Mouse (Mus musculus) kidney, postnatal 14 days (tissue): ENCODE data around the gene Gm42688.
A peak's percentile ranks its signal among the peaks of the same experiment; 100 is the strongest.

Experiments
- DNase-seq: peaks from one replicate; pipeline ENCODE4 v3.0.0; 2022; ENCODE audit warnings: mixed read lengths

Gm42688 gene

DNA sequence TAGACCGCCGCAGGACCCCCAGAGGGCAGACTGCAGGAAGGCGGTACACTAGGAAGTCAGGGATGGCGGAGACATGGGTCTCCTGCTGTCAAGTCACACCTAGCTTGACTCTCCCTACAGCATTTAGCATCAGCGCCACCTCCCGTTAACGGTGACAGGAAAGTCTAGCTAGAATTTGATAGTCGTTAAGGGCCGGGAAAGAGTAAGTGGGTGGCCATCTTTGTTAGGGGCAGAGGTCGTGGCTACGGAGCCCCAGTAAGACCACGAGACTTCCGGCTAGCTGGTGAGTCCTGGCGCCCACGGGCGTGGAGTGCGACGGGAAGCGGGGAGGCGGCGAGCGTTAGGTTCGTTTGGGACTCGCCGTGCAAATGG lies at the start of gene Gm42688, which contains the start of gene Ccdc142:
TSS of gene Gm42688 (plus strand) at position 302 of the 372 bp plus-strand sequence.
TSS of gene Ccdc142 (plus strand) at position 286 of the 372 bp plus-strand sequence.
- peak; percentile 94 for DNase-seq

DNA sequence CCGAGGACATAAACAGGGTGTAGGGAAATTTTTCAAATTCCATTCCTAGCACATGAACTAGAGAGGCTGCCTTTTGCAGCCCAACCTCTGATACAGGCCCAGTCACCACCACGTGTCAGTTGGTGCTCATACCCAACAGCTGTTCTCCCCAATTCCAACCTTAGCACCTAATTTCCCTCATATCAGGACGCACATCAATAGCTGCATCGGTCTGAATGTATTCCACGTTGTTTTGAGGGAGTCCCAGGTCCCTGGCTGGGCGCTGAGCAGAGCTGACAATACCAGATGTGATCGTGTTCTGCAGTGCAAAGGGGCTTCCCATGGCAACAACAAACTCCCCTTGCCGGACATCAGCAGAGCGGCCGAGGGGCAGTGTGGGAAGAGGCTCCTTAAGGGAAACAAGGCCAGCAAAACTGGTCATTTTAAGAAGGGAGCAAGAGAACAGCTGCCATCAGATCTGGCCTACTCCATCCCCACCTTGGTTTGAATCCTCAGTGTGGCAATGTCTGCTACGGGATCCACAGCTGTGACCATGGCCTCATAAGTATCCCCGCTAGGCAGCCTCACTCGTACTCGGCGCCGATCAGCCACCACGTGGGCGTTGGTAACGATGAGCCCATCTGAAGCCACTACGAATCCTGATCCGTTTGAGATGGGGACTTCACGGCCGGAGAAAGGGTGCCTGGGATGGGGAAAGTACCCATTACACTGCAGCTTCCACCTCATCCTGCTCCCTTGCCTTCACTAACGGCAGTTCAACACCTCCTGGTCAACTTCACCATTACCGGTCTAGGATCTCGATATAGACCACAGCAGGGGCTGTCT lies 48.1 kb upstream of the Gm42688 start:
- DNase-seq = no peak

GRCm38 (mm10) chr6:83054074-83054851 lies 47.2 kb upstream of the Gm42688 start, which contains the start of gene Aup1:
Gene Aup1 (plus strand): TSS chr6:83054521.
- peak; percentile 98 for DNase-seq

DNA sequence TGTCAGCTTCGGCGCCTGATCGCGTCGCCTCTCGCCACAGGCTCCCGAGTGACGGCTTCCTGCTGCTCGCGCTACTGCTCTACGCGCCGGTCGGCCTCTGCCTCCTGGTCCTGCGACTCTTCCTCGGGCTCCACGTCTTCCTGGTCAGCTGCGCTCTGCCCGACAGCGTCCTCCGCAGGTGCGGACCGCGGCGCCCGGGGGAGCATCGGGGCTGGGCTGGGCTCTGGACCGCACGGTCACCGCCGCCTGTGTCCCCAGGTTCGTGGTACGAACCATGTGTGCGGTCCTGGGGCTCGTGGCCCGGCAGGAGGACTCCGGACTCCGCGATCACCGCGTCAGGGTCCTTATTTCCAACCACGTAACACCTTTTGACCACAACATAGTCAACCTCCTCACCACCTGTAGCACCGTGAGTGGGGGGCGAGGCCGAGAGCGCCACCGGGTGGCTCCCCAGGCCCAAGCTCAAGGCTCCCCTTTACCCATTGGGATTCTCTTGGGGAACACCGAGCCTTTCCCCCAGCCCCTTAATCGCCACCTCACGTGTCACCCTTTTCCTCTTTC lies 46.5 kb upstream of the Gm42688 start, which contains the start of gene Htra2:
TSS of gene Htra2 (minus strand) at position 403 of the 561 bp plus-strand sequence.
- no peak for DNase-seq

DNA sequence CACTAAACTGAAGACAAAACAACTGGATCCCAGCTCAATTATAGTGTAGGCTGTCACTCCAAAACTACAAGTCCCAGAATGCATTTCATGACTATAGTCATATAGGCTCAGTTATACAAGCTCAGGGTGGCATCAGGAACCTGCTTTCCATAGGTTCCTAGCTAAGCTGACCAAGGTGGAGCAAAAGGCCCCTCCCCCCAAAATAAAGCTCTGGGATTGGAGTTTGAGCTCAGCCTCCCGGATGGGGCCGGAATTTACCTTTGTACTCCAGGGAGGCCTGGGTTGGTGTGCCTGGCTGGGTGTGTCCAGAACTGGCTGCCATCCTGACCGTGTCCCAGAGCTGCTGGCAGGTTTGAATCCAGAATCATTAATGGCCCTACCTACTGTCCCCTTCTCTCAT lies 43.6 kb upstream of the Gm42688 start, which contains the start of gene Dqx1:
TSS of gene Dqx1 (plus strand) at position 55 of the 400 bp plus-strand sequence.
- peak; percentile 87 for DNase-seq

GRCm38 (mm10) chr6:83058725-83059124 lies 42.7 kb upstream of the Gm42688 start:
- no peak for DNase-seq

DNA sequence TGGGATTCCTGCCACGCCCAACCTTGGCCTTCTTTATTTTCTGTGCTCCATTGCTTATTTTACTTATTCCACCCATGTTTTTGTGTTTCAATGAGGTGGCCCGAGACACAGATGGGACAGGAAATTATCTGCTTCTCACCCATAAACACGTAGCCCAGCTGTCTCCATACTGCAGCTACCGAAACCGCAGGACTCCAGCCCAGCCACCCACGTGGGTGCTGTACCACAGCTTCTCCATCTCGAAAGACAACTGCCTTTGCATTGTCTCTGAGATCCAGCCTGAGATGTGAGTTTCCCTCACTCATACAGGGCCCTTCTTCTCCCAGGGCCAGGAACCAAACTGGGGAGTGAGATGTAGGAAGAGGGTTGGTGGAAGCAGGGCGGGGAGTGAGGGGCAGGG lies 35.4 kb upstream of the Gm42688 start:
- DNase-seq = no peak

- DNase-seq = no peak
These were observed 35.0 kb upstream of the Gm42688 start for GRCm38 (mm10) chr6:83066441-83066840.

- no peak for DNase-seq
These were observed 33.2 kb upstream of the Gm42688 start for GRCm38 (mm10) chr6:83068221-83068620.

DNA sequence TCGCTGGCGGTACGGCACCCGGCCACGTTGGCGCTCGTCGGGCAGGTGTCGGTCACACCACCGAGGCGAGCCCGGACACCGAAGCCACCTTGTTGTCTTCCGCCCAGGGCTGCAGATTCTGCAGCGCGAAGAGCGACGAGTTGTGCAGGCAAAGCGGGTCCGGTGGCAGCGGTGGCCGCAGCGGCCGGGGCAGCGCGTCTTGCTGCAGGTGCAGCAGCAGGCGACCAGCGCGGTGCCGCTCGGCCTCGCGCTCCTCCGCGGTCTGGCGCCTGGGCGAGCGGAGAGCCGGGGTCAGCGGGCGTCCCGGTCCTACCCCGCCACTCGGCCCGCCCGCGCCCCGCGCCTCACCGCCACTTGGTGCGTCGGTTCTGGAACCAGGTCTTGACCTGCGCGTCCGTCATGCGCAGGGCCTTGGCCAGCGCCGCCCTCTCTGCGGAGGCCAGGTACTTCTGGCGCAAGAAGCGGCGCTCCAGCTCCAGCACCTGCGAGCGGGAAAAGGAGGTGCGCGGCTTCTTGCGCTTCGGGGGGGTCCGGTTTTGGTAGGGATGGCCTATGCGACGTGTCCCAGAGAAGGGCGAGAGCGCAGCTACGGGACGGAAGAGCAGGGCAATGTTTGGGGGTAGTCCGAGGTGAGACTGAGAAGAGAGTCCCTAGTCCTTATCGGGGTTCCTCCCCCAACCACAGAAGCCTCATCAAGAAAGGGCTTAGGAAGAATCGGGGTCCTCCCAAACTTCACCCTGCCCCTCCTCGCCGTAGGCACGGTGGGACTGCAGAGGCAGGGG lies 32.5 kb upstream of the Gm42688 start:
- no peak for DNase-seq

DNA sequence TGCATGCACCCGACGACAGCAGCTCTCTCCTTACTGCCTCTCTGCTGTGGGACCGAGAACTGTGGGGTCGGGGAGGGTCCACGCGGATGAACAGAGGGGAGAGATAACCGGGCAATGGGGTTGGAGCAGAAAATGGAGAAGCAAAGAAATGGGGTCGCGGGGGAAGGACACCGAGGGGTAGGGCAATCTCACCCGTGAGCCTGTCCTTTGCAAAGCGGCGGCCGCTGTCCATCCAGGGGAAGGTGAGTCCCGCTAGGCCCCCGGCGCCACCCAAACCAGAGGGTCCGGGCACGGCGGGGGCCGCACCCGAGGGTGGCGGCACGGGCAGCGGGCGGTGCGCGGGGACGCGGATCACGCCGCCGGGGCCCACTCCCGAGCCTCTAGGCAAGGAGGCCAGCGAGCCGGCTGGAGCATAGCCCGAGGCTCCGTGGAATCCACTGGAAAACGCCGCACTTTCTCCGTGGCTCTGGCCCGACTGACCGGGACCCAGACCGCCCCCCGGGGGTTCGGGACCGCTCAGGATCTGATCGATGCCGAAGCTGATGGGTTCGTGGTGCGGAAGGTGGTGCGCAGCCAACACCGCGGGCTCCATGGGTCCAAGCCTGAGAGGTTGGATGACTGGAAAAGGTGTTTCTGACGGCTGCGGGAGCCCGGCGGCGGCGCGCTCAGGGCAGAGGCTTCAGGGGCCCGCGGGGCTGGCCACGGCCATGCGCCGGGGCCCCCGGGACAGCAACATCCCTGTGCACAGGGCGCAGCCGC lies 31.8 kb upstream of the Gm42688 start:
- no peak for DNase-seq

DNA sequence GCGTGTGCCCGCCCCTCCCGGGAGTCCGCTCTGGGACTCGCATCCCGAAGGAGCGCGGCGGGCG lies 31.3 kb upstream of the Gm42688 start, which contains the start of gene Tlx2:
TSS of gene Tlx2 (minus strand) at position 47 of the 64 bp plus-strand sequence.
- no peak for DNase-seq

GRCm38 (mm10) chr6:83070311-83071219 lies 30.9 kb upstream of the Gm42688 start:
- no peak for DNase-seq

- no peak for DNase-seq
These were observed 30.2 kb upstream of the Gm42688 start for GRCm38 (mm10) chr6:83071220-83071619.

- no peak for DNase-seq
These were observed 26.4 kb upstream of the Gm42688 start for GRCm38 (mm10) chr6:83074979-83075378.

GRCm38 (mm10) chr6:83077630-83078323 lies 23.6 kb upstream of the Gm42688 start, which contains the start of gene Pcgf1:
Gene Pcgf1 (plus strand): TSS chr6:83077869.
- no peak for DNase-seq

- peak; percentile 99 for DNase-seq
These were observed 23.0 kb upstream of the Gm42688 start for GRCm38 (mm10) chr6:83078324-83078858.

DNA sequence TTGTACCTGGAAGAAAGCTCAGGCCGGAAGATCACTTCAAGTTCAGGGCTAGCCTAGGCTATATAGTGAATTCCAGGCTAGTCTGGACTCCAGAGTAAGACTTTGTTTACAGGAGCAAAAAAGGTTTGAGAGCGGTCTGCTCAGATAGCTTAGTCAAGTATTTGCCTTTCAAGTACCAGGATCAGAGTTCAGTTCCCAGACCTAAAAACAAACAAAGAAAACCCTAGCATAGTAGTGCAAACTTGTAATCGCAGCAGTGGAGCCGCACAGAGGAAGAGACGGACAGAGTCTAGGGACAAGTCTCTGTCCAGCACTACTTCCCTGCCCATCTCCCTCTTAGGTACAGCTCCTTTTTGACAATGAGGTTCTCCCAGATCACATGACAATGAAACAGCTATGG lies 21.2 kb upstream of the Gm42688 start:
- no peak for DNase-seq

GRCm38 (mm10) chr6:83083497-83083896 lies 17.9 kb upstream of the Gm42688 start:
- DNase-seq = no peak

- peak; percentile 15 for DNase-seq
These were observed 16.9 kb upstream of the Gm42688 start for GRCm38 (mm10) chr6:83084477-83084876.
